Mouse (Mus musculus): ENCODE data around the gene Bcl9l. TPM values are rescaled to one million over a fixed set of nuclear protein-coding genes. Genes with fewer than 3 reads are reported as not detected.
"Not testable (repeated sequence)": the region's sequence is repeated elsewhere in the genome, so short reads cannot be mapped to it uniquely, and the experiment has no call there.

Bcl9l gene
- total RNA-seq (2021): 100 to 1,000 TPM; 126 to 131 TPM
- long read RNA-seq, experiment 1, full-length matches to known transcripts: 1 of 35 reads
- long read RNA-seq, experiment 1, partial matches to known transcripts: 34 of 35 reads
- long read RNA-seq, experiment 1, other reads (novel, unspliced or antisense): 0 of 35 reads
- long read RNA-seq, experiment 2, partial matches to known transcripts: 40 of 43 reads
- long read RNA-seq, experiment 2, other reads (novel, unspliced or antisense): 3 of 43 reads

DNA sequence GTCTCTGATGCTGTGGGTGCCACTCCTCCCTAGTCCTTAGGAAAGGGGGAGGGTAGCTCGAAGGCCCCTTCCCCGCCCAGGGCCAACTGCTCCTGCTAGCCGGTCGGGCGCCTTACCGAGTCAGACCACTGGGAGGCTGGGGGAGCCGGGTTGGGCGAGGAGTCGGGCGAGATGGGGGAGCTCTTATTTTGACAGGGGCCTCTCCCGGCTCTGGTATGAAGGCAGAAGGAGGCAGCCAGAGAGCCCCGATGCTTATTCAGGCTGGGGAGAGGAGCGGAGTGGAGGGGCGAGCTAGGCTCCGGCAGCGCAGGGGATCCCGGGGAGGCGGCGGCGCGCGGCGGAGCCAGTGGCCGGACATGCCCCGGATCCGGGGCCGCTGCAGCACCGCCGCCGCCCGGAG lies at the start of gene Bcl9l:
Gene Bcl9l (plus strand): TSS at position 274 of the 400 bp plus-strand sequence.
- DNase-seq (ENCODE audit: low spot score in 2 of 2): peak; percentile 90 to 95

DNA sequence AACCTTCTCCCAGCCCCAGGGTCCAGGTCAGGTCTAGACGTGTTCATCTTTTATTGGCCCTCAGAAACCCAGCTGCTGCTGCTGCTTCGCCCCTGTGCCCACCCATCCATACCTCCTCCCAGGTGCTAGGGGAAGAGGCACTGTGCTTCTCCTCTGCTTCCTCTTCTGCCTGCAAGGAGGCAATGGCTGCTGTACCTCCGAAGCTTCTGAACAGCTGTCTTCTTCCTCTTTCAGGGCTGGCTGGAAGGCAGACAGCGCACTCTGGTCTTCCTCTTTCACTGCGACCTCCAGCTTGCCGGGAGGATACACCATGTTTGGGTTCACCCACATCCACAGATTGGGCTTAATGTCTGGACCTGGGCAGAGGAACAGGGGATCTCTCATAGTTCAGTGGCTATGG lies 46.9 kb upstream of the Bcl9l start:
- DNase-seq (ENCODE audit: low spot score in 2 of 2): no peak

DNA sequence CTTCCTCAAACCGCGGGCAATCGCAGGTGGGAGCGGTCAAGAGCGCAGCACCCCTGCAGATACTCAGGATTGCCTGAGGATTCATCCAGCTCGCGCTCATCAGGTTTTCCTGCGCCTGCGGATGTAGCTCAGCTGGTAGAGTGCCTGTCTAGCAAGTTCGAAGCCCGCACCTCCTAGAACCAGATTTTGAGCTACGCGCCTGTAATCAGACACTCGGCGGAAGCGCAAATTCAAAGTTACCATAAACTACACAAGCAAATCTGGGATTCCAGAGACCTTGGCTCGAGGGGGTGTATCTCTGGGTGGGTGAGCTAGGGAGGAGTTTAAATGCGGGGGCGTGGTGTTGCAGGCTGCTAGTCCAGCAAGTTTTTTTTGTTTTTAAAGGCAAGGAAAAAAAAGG lies 41.7 kb upstream of the Bcl9l start, which contains the start of gene Foxr1:
Gene Foxr1 (minus strand): TSS at position 176 of the 400 bp plus-strand sequence.
- DNase-seq (ENCODE audit: low spot score in 2 of 2): no peak

DNA sequence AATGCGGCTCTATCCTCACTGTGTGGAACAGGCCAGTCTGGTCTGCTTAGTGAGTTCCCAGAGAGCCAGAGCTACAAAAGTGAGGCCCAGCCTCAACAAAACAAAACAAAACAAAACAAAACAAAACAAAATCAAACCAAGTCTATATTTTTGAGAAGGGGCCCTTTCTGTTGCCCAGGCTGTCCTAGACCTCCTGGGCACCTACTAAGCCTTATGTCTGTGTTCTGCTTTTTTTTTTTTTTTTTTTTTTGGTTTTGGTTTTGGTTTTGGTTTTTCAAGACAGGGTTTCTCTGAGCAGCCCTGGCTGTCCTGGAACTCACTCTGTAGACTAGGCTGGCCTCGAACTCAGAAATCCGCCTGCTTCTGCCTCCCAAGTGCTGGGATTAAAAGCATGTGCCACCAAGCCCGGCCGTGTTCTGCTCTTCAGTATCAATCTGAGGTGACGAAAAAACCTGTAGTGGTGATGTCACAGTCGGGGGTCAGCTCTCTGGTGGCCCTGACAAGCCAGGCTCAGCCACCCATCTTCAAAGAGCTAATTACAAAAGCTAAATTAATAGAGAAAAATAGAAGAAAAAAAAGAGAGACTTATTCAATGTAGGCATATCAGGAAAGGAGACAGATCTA lies 38.1 kb upstream of the Bcl9l start:
- not testable (repeated sequence) for DNase-seq (ENCODE audit: low spot score in 2 of 2)

DNA sequence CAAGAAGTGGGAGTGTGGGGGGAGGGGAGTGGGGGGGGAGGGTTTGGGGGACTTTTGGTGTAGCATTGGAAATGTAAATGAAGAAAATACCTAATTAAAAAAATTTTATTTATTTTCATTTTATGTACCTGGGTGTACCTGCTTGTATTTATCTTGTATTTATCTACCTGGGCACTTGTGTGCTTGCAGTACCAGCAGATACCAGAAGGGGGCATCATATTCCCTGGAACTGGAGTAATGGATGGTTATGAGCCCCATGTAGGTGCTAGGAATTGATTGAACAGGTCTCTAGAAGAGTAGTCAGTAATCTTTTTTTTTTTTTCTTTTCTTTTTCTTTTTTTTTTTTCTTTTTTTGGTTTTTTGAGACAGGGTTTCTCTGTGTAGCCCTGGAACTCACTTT lies 32.2 kb upstream of the Bcl9l start:
- no peak for DNase-seq (ENCODE audit: low spot score in 2 of 2)

DNA sequence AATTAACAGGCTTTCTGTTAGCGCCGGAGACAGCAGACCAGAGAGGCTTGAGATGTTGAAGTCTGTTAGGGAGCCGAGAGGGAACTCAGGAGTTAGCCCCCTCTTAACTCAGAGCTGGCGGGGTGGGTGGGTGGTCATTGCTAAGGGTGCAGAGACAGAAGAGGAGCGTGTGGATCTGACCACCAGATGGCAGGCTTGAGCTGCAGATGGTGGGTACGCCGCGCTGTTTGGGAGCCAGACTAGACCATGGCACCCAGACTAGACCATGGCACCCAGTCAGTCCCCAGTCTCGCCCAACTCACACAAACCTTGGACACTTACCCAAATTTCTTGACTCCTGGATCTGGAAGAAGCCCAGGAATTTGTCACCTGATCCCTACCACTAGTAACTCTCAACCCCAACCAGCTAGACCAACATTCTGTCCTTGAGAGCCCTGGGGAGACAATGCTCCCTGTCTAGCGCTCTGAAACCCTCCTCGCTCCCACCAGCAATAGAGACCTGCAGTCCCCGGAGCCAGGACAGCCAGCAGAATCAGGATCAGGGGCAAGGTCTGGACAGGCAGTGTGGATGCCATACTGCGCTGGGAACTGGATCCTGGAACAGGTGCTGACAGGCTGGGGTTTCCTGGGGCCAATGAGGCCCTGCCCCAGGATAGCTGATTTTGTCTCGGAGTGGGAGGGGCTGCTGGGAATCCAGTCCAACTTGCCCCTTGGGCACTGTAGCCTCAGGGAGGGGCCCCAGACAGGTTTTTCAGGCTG lies 28.3 kb upstream of the Bcl9l start:
- DNase-seq (ENCODE audit: low spot score in 2 of 2): peak; percentile 74 to 84

DNA sequence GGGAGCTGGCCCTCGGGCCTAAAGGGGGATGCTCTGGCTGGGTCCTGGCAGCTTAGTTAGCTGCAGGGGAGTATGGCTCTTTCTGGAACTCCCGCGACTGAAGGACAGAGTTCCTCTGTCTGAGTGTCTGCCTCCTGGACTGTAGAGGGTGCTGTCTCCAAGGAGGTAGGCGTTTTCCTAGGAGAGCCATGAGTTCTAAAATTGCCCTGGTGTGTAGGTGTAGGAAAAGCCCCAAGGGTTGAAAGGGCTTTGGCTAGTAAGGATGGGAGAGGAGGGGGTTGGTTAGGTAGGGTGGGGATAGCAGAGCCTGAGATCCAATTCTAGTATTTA lies 27.8 kb upstream of the Bcl9l start, which contains the start of gene Upk2:
Gene Upk2 (minus strand): TSS at position 86 of the 330 bp plus-strand sequence.
- no peak for DNase-seq (ENCODE audit: low spot score in 2 of 2)

DNA sequence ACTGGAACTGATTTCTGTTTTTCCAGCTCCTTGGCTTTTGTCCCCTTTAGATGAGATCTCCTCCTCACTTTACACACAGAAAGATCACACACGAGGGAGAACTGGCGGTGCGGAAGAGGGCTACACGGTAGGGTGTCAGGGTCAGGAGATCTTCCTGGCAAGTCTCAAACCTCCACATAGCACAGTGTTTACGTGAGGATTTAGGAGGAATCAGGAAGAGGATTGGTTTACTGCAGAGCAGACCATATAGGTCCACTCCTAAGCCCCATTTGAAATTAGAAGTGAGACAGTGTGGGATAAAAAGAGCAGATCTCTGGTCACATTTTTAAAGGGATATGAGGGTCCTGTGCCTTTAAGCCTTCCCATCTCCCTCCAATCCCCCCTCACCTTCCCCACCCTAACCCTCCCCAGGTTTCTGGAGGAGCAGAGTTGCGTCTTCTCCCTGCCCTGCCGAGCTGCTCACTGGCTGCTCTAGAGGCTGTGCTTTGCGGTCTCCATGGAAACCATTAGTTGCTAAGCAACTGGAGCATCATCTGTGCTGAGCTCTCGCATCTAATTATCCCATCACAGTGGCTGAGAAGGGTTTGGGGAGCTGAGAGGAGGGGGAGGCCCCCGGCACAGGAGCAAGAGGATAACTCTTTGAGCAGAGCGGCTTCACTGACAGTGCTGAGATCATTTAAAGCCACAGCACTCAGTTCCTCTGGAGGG lies 25.4 kb upstream of the Bcl9l start:
- DNase-seq (ENCODE audit: low spot score in 2 of 2): peak in 1 of 2 experiments; percentile 40

DNA sequence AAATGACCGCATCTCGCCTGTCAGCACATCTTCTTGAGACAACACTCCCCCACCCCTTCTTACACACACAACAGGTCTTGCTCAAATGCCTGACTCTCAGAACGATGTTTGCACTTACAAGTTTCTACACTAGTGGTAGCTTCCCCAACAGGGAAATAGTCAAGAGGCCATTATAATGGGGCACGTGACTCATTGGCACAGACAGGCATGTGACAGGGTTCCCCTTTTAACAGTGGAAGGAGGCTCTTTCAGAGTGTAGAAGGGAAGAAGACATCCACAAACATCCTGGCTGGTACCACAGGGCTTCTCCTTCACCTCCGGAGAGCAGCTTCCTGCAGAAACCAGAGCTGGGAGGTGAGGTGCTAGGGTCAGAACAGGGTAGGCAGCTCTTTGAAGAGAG lies 20.7 kb upstream of the Bcl9l start:
- no peak for DNase-seq (ENCODE audit: low spot score in 2 of 2)

DNA sequence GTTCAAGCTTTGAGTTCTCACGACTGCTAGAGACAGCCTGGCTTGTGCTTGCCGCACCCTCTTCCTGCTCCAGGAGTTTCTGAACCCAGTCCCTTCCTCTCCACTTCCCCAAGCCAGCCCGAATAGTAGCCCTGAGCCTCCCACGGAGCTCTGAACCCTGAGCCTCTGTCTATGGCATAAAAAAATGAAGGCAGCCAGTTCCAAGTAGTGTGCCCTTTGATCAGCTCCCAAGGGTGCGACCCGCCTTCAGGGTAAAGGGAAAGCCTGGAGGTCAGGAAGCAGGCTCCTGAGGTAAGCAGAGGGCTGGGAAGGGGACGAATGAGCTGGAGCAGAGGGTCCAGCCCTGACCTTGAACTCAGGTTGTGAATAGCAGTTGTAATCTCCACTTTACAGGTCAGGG lies 14.4 kb upstream of the Bcl9l start:
- DNase-seq (ENCODE audit: low spot score in 2 of 2): no peak

DNA sequence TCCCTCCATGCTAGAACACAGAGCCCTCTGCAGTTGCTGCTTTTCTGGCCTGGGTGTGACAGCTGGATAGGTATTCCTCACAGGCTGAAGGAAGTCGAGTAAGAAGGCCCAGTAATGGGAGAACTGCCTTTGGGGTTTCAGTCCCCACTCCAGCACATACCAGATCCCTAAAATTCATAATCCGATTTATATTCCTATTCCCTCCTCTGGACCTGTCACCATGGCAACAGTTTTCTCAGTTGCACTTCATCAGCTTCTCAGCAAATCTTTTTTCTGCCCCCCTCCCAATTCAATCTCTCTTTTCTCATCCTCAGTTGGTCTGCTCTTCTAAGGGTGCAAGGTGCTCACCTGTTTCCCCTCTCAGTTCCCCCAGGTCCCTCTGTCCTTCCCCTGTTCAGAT lies 13.8 kb upstream of the Bcl9l start:
- no peak for DNase-seq (ENCODE audit: low spot score in 2 of 2)

DNA sequence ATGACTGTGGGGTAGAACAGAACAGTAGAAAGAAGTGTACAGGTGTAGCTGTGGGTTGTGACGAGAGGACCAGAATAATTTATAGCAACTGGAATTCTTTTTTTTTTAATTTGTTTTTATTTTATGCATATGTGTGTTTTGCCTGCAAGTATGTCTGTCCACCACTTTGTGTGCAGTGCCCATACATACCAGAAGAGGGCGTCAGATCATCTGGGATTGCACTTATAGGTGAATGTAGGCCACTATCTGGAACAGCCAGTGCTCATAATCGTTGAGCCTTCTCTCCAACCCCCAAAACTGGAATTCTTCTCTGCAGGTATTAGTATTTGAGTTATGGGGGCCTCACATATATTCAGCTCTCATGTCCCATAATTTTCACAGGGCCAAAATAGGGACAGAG lies 9.4 kb upstream of the Bcl9l start:
- DNase-seq (ENCODE audit: low spot score in 2 of 2): no peak

DNA sequence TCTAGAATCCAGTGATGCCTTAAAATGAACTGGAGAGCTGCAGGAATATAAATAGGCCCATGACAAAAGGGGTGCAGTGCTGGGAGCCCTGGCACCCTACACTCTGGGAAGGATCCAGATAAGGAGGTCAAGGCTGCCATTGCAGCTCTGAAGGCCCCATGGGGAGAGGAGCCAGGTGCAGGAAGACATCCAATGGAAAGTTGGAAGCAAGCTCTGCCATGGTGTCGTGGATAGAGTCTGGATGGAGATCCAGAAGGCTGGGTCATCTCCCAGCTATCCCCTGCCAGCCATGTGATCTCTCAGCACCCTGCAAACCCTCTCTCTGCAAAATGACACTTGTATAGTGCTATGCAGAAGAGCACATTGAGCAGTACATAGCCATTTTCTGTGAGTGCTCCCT lies 8.3 kb upstream of the Bcl9l start:
- no peak for DNase-seq (ENCODE audit: low spot score in 2 of 2)

DNA sequence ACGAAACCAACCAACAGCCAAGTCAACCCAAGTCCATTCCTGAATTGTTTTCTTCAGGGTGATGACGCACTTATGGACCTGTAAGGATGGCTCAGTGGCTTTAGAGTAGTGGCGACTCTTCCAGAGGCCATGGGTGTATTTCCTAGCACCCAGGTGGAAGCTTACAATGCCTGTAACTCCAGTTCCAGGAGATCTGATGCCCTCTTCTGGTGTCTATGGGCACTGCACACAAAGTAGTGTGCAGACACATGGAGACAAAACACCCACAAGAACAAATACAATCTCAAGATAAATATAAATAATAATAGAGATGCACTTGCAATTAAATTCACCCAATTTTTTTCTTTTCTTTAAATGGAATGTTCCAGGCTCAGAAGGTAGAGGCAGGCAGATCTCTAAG lies 6.7 kb upstream of the Bcl9l start:
- DNase-seq (ENCODE audit: low spot score in 2 of 2): no peak

DNA sequence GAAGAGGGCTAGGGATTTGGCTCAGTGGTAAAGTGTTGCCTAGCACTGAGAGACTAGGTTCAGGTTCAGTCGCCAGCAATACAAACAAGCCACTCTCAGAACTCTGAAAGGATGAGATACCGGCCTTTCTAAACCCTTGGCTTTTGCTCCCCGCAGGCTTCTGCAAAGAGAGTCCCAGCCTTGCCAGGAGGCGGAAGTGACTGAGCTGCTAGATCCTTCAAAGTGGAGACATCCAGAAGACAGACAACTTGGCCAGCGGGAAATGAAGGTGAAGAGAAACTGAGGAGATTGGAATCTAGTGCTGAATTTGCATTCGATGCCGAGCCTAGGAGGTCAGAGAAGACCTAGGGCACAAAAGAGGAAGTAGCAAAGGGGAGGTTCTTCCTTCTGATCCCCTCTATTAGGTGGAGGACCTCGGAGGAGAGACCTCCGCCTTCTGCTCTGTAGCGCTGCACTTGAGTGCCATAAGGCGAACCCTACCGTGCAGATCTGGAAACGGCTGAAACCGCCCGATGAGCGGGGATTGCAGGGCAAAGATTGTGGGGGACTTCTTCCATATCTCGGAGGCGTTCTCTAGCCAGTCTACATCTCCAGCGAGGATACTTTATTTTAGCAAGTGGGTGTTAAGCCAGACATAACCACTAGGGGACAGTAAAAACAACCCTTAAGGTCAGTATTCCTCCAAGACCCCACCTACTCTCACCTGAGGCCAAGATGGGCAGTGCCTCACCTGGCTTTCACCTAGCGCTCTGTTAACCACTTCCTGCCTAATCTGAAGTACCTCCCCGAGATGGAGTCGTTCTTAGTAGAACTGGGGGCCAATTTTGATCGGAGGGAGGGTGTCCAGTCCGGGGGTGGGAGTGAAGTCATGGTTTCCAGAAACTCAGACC lies 5.0 kb upstream of the Bcl9l start:
- DNase-seq (ENCODE audit: low spot score in 2 of 2): peak in 1 of 2 experiments; percentile 34

DNA sequence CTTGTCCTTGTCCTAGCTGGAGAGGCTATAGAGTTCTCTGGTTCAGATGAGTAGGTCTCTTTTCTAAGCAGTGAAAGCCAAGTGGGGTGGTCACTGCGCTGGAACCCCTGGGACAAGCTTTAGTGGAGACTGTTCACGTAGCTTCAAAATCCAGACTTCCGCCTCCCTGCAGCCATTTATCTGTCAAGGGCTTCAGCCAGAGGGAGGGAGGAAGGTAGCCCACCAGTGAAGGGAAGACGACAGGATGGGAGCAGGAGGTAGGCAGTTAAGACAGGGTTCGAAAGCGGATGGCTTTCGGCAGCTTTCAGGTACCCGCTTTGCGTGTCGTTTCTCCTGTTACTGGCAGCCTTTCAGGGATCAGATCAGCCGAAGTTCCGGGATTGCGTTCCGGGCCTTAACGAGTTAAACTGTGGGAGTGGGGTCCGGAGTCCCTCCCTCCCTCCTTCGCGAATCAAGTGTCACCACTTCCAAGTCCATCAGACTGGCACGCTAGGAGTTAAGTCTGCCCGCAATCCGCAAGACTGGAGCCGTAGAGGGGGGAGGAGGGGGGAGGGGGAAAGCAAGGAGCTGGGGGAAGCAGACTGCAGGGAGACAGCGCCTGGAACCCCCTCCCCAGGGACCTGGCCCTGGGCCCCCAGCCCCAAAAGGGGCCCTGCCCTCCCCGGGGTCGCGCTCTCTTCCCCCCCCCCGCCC lies 4.2 kb upstream of the Bcl9l start:
- peak in 1 of 2 experiments; percentile 75 for DNase-seq (ENCODE audit: low spot score in 2 of 2)

DNA sequence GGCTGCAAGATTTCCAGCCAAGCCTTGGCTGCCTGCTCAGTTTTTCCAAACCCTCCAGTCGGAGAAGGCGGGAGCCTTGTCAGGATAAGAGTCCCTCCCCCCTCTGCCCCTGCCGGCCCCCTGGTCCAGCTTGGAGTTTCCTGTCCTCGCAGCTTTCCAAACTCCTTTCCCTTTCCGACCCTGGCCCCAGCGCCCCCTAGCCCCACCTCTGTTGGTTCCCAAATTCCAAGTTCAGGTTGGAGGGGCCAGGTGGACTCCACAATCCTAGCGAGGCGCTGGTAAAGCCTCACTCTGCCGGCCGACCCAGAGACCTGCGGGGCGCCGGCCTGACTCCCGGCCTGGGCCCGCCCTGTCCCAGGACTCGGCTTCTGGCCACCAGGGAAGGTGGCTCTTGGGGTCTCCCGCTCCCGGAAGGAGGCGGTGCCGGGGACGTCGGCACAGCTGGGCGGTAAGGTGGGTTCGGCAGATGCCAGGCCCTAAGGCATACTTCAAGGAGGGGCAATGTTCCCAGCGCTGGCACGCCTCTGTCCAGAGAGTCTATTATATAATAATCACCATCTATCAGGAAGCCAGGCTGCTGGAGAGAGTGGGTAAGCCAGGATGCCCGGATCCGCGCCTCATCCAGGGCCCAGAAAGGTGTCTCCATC lies 3.5 kb upstream of the Bcl9l start:
- peak; percentile 73 to 87 for DNase-seq (ENCODE audit: low spot score in 2 of 2)

DNA sequence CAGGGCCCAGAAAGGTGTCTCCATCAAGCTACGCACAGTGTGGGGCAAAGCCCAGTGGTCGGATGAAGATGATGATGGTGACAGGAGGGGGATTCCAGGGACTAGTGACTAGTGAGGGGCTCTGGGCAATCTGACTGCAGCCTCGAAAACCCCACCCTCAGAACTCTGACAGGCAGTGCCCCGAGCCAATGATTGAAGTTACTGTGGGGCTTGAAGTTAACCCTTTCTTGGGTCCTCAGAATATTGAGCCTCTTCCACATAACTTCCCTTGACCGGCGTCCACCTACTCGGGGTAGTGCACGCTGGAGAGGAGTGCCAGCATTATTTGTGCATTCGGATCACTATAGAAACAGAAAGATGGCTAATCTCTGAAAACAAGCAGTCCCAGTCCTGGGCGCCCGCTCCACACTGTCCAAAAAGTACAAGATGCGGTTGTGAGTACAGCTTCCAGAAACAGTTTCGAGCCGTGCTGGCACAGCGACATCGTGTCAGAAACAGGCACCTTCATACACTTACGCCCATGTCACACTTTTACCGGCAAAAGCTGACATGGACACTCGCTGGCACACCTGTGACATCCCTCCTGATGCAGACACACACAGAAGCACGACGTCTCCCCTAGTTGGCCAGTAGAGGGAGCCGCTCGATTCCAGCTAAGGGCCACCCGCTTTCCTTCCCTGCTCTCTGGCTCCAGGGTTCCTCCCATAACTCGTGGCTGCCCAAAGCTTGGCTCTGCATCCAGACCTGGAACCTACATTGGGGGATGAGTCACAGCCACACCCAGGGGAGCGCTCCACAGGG lies 2.8 kb upstream of the Bcl9l start:
- peak in 1 of 2 experiments; percentile 90 for DNase-seq (ENCODE audit: low spot score in 2 of 2)

DNA sequence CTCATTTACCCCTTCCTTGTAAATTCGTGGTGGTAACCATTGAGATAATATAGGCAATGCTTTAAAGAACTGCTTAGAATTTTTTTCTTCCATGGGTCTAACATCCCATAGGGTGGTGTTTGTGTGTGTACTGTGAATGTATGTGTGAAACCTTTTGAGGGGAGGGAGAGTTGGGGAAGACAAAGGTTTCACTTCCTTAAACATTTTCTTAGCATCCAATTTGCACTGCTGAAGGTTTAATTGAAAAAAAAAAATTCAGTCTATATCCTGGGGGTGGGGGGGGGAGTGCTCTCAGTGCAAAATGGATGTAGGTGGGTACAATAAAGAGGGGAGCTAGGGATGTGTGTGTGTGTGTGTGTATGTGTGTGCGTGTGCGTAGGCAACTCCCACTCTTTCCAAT lies 513 bp upstream of the Bcl9l start:
- no peak for DNase-seq (ENCODE audit: low spot score in 2 of 2)
